Mouse (Mus musculus) embryonic fibroblast, embryonic 13.5 days (primary cell): Measurements from ENCODE around the gene Plxdc2.

Experiments
- CTCF ChIP-seq: IDR thresholded peaks from 2 replicates; pipeline ENCODE4 v1.5.1; 2011; ENCODE audit warnings: mild to moderate bottlenecking, control low read depth, low read length, moderate library complexity, borderline replicate concordance; ENCODE audit not compliant: insufficient read depth
- POLR2A ChIP-seq: IDR thresholded peaks from 2 replicates; pipeline ENCODE4 v1.6.1; 2011; ENCODE audit warnings: low read depth, mild to moderate bottlenecking, control low read depth, low read length, moderate library complexity

- TF ChIP-seq CTCF: no peak
- TF ChIP-seq POLR2A: no peak
Observed at GRCm38 (mm10) chr2:16532244-16532643, 176.1 kb downstream of the Plxdc2 start.
